Mouse (Mus musculus) CH12F3 (cell line): ENCODE data around the gene Wrap53.
"Not testable (repeated sequence)": the region's sequence is repeated elsewhere in the genome, so short reads cannot be mapped to it uniquely, and the experiment has no call there.

Experiments used
- in situ Hi-C: fragments of 300-500 bp; cut with MboI; formaldehyde crosslinking; loops from 2 replicates; pipeline ENCODE4 v1.14.3; 2020; ENCODE audit warnings: low sequenced_read_pairs

Gene Wrap53

GRCm38 (mm10) chr11:69580091-69580514, at the start of gene Wrap53, which contains the start of gene Trp53:
Wrap53 (minus strand) TSS chr11:69580255.
Trp53 (plus strand) TSS chr11:69580359.
- in situ Hi-C loops, result no loop called here

- in situ Hi-C loops, result no loop called here
Observed at GRCm38 (mm10) chr11:69629802-69630201, 49.7 kb upstream of the Wrap53 start.

GRCm38 (mm10) chr11:69628286-69628685, 48.2 kb upstream of the Wrap53 start:
- in situ Hi-C loops, result no loop called here

GRCm38 (mm10) chr11:69624339-69624738, 44.3 kb upstream of the Wrap53 start:
- in situ Hi-C loops, result not testable (repeated sequence)

- in situ Hi-C loops, result no loop called here
Observed at GRCm38 (mm10) chr11:69623006-69623405, 43.0 kb upstream of the Wrap53 start.

- in situ Hi-C loops, result no loop called here
Observed at GRCm38 (mm10) chr11:69622406-69622805, 42.4 kb upstream of the Wrap53 start.

- in situ Hi-C loops, result no loop called here
Observed at GRCm38 (mm10) chr11:69621571-69622268, 41.7 kb upstream of the Wrap53 start, which contains the start of gene Sat2. Sat2 (plus strand) TSS chr11:69622024.

- in situ Hi-C loops, result no loop called here
Observed at GRCm38 (mm10) chr11:69620394-69621081, 40.5 kb upstream of the Wrap53 start.

GRCm38 (mm10) chr11:69617805-69618204, 37.8 kb upstream of the Wrap53 start, which contains the start of gene Shbg:
Shbg (minus strand) TSS chr11:69617905.
- in situ Hi-C loops, result no loop called here

- in situ Hi-C loops, result no loop called here
Observed at GRCm38 (mm10) chr11:69616781-69617180, 36.7 kb upstream of the Wrap53 start.

- in situ Hi-C loops, result not testable (repeated sequence)
Observed at GRCm38 (mm10) chr11:69614257-69614588, 34.2 kb upstream of the Wrap53 start.

GRCm38 (mm10) chr11:69613553-69614256, 33.6 kb upstream of the Wrap53 start:
- in situ Hi-C loops, result no loop called here

GRCm38 (mm10) chr11:69610899-69611298, 30.8 kb upstream of the Wrap53 start:
- in situ Hi-C loops, result no loop called here

- in situ Hi-C loops, result no loop called here
Observed at GRCm38 (mm10) chr11:69609416-69609815, 29.4 kb upstream of the Wrap53 start.

- in situ Hi-C loops, result no loop called here
Observed at GRCm38 (mm10) chr11:69608525-69608924, 28.5 kb upstream of the Wrap53 start.

- in situ Hi-C loops, result no loop called here
Observed at GRCm38 (mm10) chr11:69606832-69607231, 26.8 kb upstream of the Wrap53 start.

- in situ Hi-C loops, result no loop called here
Observed at GRCm38 (mm10) chr11:69606491-69606795, 26.4 kb upstream of the Wrap53 start.

- in situ Hi-C loops, result no loop called here
Observed at GRCm38 (mm10) chr11:69605726-69606490, 25.9 kb upstream of the Wrap53 start, which contains the start of gene Atp1b2. Atp1b2 (minus strand) TSS chr11:69605942.

- in situ Hi-C loops, result no loop called here
Observed at GRCm38 (mm10) chr11:69604795-69605664, 25.0 kb upstream of the Wrap53 start.

- in situ Hi-C loops, result no loop called here
Observed at GRCm38 (mm10) chr11:69604347-69604746, 24.3 kb upstream of the Wrap53 start.
